Mouse (Mus musculus): ENCODE data around the gene Serpina1e.
"Not testable (repeated sequence)": the region's sequence is repeated elsewhere in the genome, so short reads cannot be mapped to it uniquely, and the experiment has no call there.

Serpina1e gene

GRCm38 (mm10) chr12:103962860-103963259, 4.1 kb upstream of the Serpina1e start:
- DNase-seq (ENCODE audit: low spot score in 2 of 2) = no peak

GRCm38 (mm10) chr12:103962337-103962736, 3.6 kb upstream of the Serpina1e start:
- no peak for DNase-seq (ENCODE audit: low spot score in 2 of 2)

- DNase-seq (ENCODE audit: low spot score in 2 of 2) = no peak
Observed at GRCm38 (mm10) chr12:103961716-103962115, 2.9 kb upstream of the Serpina1e start.

- DNase-seq (ENCODE audit: low spot score in 2 of 2) = not testable (repeated sequence)
Observed at GRCm38 (mm10) chr12:103956555-103956954, 2.2 kb downstream of the Serpina1e start.

GRCm38 (mm10) chr12:103952972-103953371, 5.8 kb downstream of the Serpina1e start:
- not testable (repeated sequence) for DNase-seq (ENCODE audit: low spot score in 2 of 2)

GRCm38 (mm10) chr12:103946243-103946642, 12.5 kb downstream of the Serpina1e start:
- DNase-seq (ENCODE audit: low spot score in 2 of 2) = no peak

- not testable (repeated sequence) for DNase-seq (ENCODE audit: low spot score in 2 of 2)
Observed at GRCm38 (mm10) chr12:103909181-103909580, 49.6 kb downstream of the Serpina1e start.

GRCm38 (mm10) chr12:103907746-103908145, 51.0 kb downstream of the Serpina1e start:
- not testable (repeated sequence) for DNase-seq (ENCODE audit: low spot score in 2 of 2)

- not testable (repeated sequence) for DNase-seq (ENCODE audit: low spot score in 2 of 2)
Observed at GRCm38 (mm10) chr12:103904837-103905340, 53.9 kb downstream of the Serpina1e start, which contains the start of gene Serpina1c. Serpina1c (minus strand) TSS chr12:103904887.

GRCm38 (mm10) chr12:103901929-103902328, 56.8 kb downstream of the Serpina1e start:
- not testable (repeated sequence) for DNase-seq (ENCODE audit: low spot score in 2 of 2)
